Mouse (Mus musculus) stomach, postnatal 0 days (tissue): ENCODE data around the gene Susd3.

Experiments
- CTCF ChIP-seq: IDR thresholded peaks from 2 replicates; pipeline ENCODE4 v1.5.1; 2016; ENCODE audit warnings: antibody characterized with exemption, low read depth, mild to moderate bottlenecking, moderate library complexity
- EP300 ChIP-seq: optimal IDR thresholded peaks from 2 replicates; pipeline ENCODE3; 2016; ENCODE audit warnings: antibody characterized with exemption

DNA sequence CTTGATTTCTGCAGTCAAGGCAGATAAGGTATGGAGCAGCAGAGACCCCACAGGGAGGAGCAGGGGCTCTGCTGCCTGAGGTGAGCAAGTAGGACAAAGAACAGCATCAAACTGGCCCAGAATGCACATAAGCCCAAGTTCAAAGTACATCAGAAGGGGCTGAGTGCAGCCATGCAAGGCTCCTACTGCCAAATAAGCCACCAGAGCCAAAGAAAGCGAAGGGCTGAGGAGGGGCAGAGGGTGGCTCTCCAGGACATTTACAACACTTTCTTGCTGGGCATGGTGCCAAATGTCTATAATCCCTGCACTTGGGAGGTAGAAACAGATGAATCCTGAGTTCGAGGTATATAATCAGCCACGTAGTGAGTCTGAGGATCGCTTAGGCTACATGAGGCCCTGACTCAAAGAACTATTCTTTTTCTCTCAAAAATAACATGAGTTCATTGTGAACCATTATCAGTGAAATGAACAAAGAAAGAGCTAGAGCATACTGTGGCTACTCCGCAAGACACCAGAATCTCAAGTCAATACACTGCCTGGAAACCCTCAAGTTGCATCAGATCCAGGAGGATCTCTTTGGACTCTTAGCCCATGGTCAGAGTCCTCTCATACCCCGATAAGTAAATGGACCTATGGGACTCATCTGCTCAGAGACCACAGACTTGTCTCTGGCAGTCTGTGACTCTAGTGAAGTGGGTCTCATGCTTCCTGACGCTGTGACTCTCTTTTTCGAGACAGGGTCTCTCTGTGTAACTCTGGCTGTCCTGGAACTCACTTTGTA, 14.5 kb downstream of the Susd3 start:
- TF ChIP-seq CTCF (no peak), EP300 (no peak)
